Mouse (Mus musculus): ENCODE data around the gene Igf2bp1. TPM values are rescaled to one million over a fixed set of nuclear protein-coding genes. Genes with fewer than 3 reads are reported as not detected.

The Igf2bp1 gene
- total and polyA plus RNA-seq, 3 experiments: under 0.01 TPM; not detected in 2

GRCm38 (mm10) chr11:95913959-95914566 is 91.7 kb downstream of the Igf2bp1 start:
- no peak for DNase-seq (ENCODE audit: extremely low read depth)
- TF ChIP-seq ZNF384 (IDR thresholded peaks at IDR 0.05; ENCODE audit: low read depth, low read length) (no peak), ZMIZ1 (IDR thresholded peaks at IDR 0.05; ENCODE audit: low read depth, low read length) (no peak), POLR2A (IDR thresholded peaks at IDR 0.05; ENCODE audit: low read depth, low read length) (no peak), UBTF (IDR thresholded peaks at IDR 0.05; ENCODE audit: low read depth, low read length) (no peak), USF1 (IDR thresholded peaks at IDR 0.05; ENCODE audit: low read depth, low read length) (no peak), CHD1 (IDR thresholded peaks at IDR 0.05; ENCODE audit: low read depth, low read length) (no peak), CHD2 (IDR thresholded peaks at IDR 0.05; ENCODE audit: low read length) (no peak)
- Histone ChIP-seq H3K27me3 (replicated peaks) (peaks cover 79% of the 10 kb centered on the region), H3K4me2 (ENCODE audit: insufficient read depth, low read depth, poor library complexity, severe bottlenecking) (0 out of 2 replicates have a peak overlapping the region, but pooled peaks have one; percentile 27), H3K79me2 (replicated peaks; ENCODE audit: control insufficient read depth, extremely low read depth, insufficient read depth, poor library complexity, severe bottlenecking) (no peaks in the 10 kb centered on the region), H3K9me3 (replicated peaks; ENCODE audit: low read length) (no peaks in the 10 kb centered on the region), H3K4me3 (replicated peaks in 1 of 3; ENCODE audit: low read depth in 2 of 3, low read length in 2 of 3, poor library complexity in 1 of 3) (no peak overlapping the region), H3K36me3 (replicated peaks in 1 of 2; ENCODE audit: control insufficient read depth in 1 of 2, insufficient read depth in 1 of 2, low read length in 1 of 2) (no peaks in the 10 kb centered on the region), H3K9ac (ENCODE audit: insufficient read depth, low read depth) (no peak overlapping the region), H3K4me1 (ENCODE audit: control insufficient read depth in 1 of 2, insufficient read depth in 2 of 2) (0 out of 4 replicates have a peak, but pooled peaks cover 0 to 4% of the 10 kb centered on the region in 2 experiments), H3K27ac (ENCODE audit: insufficient read depth, low read depth) (no peak overlapping the region)
- in situ Hi-C loops (cut with MboI; ENCODE audit: low pct_ligation_motif_present, low pct_unique_long_range_greater_than_20kb, low sequenced_read_pairs): no loop called here
- dilution Hi-C loops (cut with MboI; ENCODE audit: extremely low pct_ligation_motif_present, extremely low pct_unique_long_range_greater_than_20kb, low sequenced_read_pairs): no loop called here

- H3K27me3 ChIP-seq (replicated peaks): peaks cover 76% of the 10 kb centered on the region
- no peaks in the 10 kb centered on the region for H3K9me3 ChIP-seq (replicated peaks; ENCODE audit: low read length)
- H3K79me2 ChIP-seq (replicated peaks; ENCODE audit: control insufficient read depth, extremely low read depth, insufficient read depth, poor library complexity, severe bottlenecking): no peaks in the 10 kb centered on the region
- H3K4me2 ChIP-seq (ENCODE audit: insufficient read depth, low read depth, poor library complexity, severe bottlenecking): no peak overlapping the region
- H3K36me3 ChIP-seq (replicated peaks in 1 of 2; ENCODE audit: control insufficient read depth in 1 of 2, insufficient read depth in 1 of 2, low read length in 1 of 2): no peaks in the 10 kb centered on the region
- in situ Hi-C loops (cut with MboI; ENCODE audit: low pct_ligation_motif_present, low pct_unique_long_range_greater_than_20kb, low sequenced_read_pairs): no loop called here
- H3K4me1 ChIP-seq (ENCODE audit: control insufficient read depth in 1 of 2, insufficient read depth in 2 of 2): 0 out of 4 replicates have a peak, but pooled peaks cover 0 to 4% of the 10 kb centered on the region in 2 experiments
- dilution Hi-C loops (cut with MboI; ENCODE audit: extremely low pct_ligation_motif_present, extremely low pct_unique_long_range_greater_than_20kb, low sequenced_read_pairs): no loop called here
- no peak for TF ChIP-seq ZC3H11A (IDR thresholded peaks at IDR 0.05; ENCODE audit: low read depth, low read length)
- TF ChIP-seq USF2 (conservative IDR thresholded peaks at IDR 0.05; ENCODE audit: low read depth, low read length): no peak
- TF ChIP-seq POLR2A (IDR thresholded peaks at IDR 0.05; ENCODE audit: low read depth, low read length): no peak
- TF ChIP-seq ZNF384 (IDR thresholded peaks at IDR 0.05; ENCODE audit: low read depth, low read length): no peak
- TF ChIP-seq NRF1 (IDR thresholded peaks at IDR 0.05; ENCODE audit: low read depth, low read length): no peak
- no peak for TF ChIP-seq ZKSCAN1 (IDR thresholded peaks at IDR 0.05; ENCODE audit: borderline replicate concordance, low read depth, low read length)
- TF ChIP-seq IRF4 (IDR thresholded peaks at IDR 0.05; ENCODE audit: low read depth, low read length): no peak
- no peak for TF ChIP-seq JUN (IDR thresholded peaks at IDR 0.05; ENCODE audit: insufficient read depth, low read depth, low read length)
- TF ChIP-seq ZMIZ1 (IDR thresholded peaks at IDR 0.05; ENCODE audit: low read depth, low read length): no peak
- no peak for TF ChIP-seq ELF1 (IDR thresholded peaks at IDR 0.05; ENCODE audit: low read depth, low read length)
- no peak for TF ChIP-seq MAFK (IDR thresholded peaks at IDR 0.05; ENCODE audit: insufficient replicate concordance, low read length)
- no peak for TF ChIP-seq MYC (IDR thresholded peaks at IDR 0.05; ENCODE audit: low read depth, low read length)
- no peak for TF ChIP-seq TCF12 (IDR thresholded peaks at IDR 0.05; ENCODE audit: low read depth, low read length)
- TF ChIP-seq EP300 (IDR thresholded peaks at IDR 0.05; ENCODE audit: low read length): no peak
- TF ChIP-seq BHLHE40 (IDR thresholded peaks at IDR 0.05; ENCODE audit: low read depth, low read length): no peak
- no peak for TF ChIP-seq PAX5 (IDR thresholded peaks at IDR 0.05; ENCODE audit: low read length)
- no peak for TF ChIP-seq MAX (IDR thresholded peaks at IDR 0.05; ENCODE audit: low read length)
- TF ChIP-seq CHD2 (IDR thresholded peaks at IDR 0.05; ENCODE audit: low read length): no peak
- no peak for TF ChIP-seq GABPA (IDR thresholded peaks at IDR 0.05; ENCODE audit: insufficient replicate concordance, low read depth, low read length)
- H3K4me3 ChIP-seq (replicated peaks in 1 of 3; ENCODE audit: low read depth in 2 of 3, low read length in 2 of 3, poor library complexity in 1 of 3): no peak overlapping the region
- no peak overlapping the region for H3K9ac ChIP-seq (ENCODE audit: insufficient read depth, low read depth)
- no peak for DNase-seq (ENCODE audit: extremely low read depth)
- H3K27ac ChIP-seq (ENCODE audit: insufficient read depth, low read depth): no peak overlapping the region
Measured at GRCm38 (mm10) chr11:95911579-95911978, 94.2 kb downstream of the Igf2bp1 start.
